Mouse (Mus musculus) limb, embryonic 14.5 days (tissue): Measurements from ENCODE around the gene Chn1. TPM values are rescaled to one million over a fixed set of nuclear protein-coding genes. Genes with fewer than 3 reads are reported as not detected.

Experiments used
- ATAC-seq: fragments of 200-750 bp; cut with Nextera tagmentation; 2 replicates; pipeline ENCODE4 v1.8.0; 2017; ENCODE audit warnings: low read depth, moderate number of reproducible peaks, moderate TSS enrichment; ENCODE audit not compliant: low FRiP score
- DNase-seq: peaks from one replicate; pipeline ENCODE4 v3.0.0-alpha.2; 2015; ENCODE audit warnings: low spot score
- H3K27ac ChIP-seq: fragments of 300-500 bp; sonication (generic); replicated peaks from 2 replicates; pipeline ENCODE4 v1.5.1; 2014; ENCODE audit warnings: low read depth, mild to moderate bottlenecking, low read length, moderate library complexity, mixed read lengths
- H3K27me3 ChIP-seq: fragments of 300-500 bp; sonication (generic); 2 replicates; pipeline ENCODE4 v1.6.1; 2014; ENCODE audit warnings: low read length, mixed read lengths; ENCODE audit not compliant: control insufficient read depth, insufficient read depth
- H3K36me3 ChIP-seq: fragments of 300-500 bp; sonication (generic); 2 replicates; pipeline ENCODE4 v1.6.1; 2014; ENCODE audit warnings: mild to moderate bottlenecking, low read length, moderate library complexity, mixed read lengths; ENCODE audit not compliant: control insufficient read depth, insufficient read depth
- H3K4me1 ChIP-seq: fragments of 300-500 bp; sonication (generic); 2 replicates; pipeline ENCODE4 v1.6.1; 2014; ENCODE audit warnings: antibody characterized with exemption, low read length, mixed read lengths; ENCODE audit not compliant: control insufficient read depth, insufficient read depth
- H3K4me2 ChIP-seq: fragments of 300-500 bp; sonication (generic); replicated peaks from 2 replicates; pipeline ENCODE4 v1.6.1; 2014; ENCODE audit warnings: low read depth, mild to moderate bottlenecking, low read length, moderate library complexity; ENCODE audit not compliant: severe bottlenecking
- H3K4me3 ChIP-seq: fragments of 300-500 bp; sonication (generic); replicated peaks from 2 replicates; pipeline ENCODE4 v1.5.1; 2014; ENCODE audit warnings: low read length
- H3K9ac ChIP-seq: fragments of 300-500 bp; sonication (generic); 2 replicates; pipeline ENCODE4 v1.6.1; 2014; ENCODE audit warnings: mild to moderate bottlenecking, low read depth, low read length, moderate library complexity; ENCODE audit not compliant: severe bottlenecking
- H3K9me3 ChIP-seq: fragments of 300-500 bp; sonication (generic); 2 replicates; pipeline ENCODE4 v1.6.1; 2016; ENCODE audit warnings: low read length; ENCODE audit not compliant: control insufficient read depth
- POLR2A ChIP-seq: fragments of 200-500 bp; IDR thresholded peaks from 2 replicates; pipeline ENCODE4 v1.8.0; 2012; ENCODE audit warnings: inconsistent platforms, mild to moderate bottlenecking, moderate library complexity, borderline replicate concordance; ENCODE audit not compliant: insufficient read depth, insufficient read length; ENCODE audit errors: extremely low read depth
- WGBS: fragments of 180-500 bp; shearing (Covaris S2); extraction: QIAGEN DNeasy Blood & Tissue Kit; methylation state at CpG from one replicate; pipeline ENCODE4 v1.1.7; 2014; 5-methylcytosine and 5-hydroxymethylcytosine counted together
- polyA plus RNA-seq, 2 experiments: library from polyadenylated mRNA; depleted of rRNA in 1 of 2; stranded (reverse) in 1 of 2; unstranded in 1 of 2; fragments of >200 nt; fragmentation: Nextera tagmentation in 1 of 2; extraction: Ambion mirVana in 1 of 2; gene quantifications; 2 replicates each; pipeline versions ENCODE4 v1.2.1 to v1.2.3; 2012 to 2014

Chn1 gene
- polyA plus RNA-seq, 2 experiments = 29.3 to 47.8 TPM

DNA sequence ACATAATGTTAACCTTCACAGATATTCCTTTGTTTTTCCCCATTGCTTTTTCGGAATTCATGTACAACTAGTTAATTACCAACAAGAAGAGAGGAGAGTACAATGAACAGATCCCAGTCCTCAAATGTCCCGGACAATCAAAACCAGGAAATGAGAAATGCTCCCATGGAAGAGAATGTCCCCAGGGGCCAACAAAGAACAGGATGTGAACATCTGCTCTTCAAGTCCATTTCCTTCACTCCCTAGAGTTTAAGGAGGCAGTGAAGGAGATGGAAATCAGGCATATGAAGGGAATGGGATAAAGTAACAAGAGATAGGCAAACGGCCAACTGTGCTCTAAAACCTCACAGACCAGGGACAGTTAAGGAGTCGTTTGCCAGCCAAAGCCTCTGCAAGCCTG is 53.3 kb downstream of the Chn1 start:
- Histone ChIP-seq H3K27me3 (no peaks in the 10 kb centered on the region), H3K36me3 (no peaks in the 10 kb centered on the region), H3K4me3 (no peak overlapping the region), H3K4me2 (no peak overlapping the region), H3K9ac (no peak overlapping the region), H3K4me1 (peaks cover 12% of the 10 kb centered on the region), H3K9me3 (no peaks in the 10 kb centered on the region), H3K27ac (no peak overlapping the region)
- no peak for TF ChIP-seq POLR2A
- DNase-seq (peak; percentile 58), ATAC-seq (no peak)
- WGBS = 13% methylated on average over 4 of the region's 4 CpGs

- Histone ChIP-seq H3K9ac (no peak overlapping the region), H3K4me3 (no peak overlapping the region), H3K4me2 (no peak overlapping the region), H3K4me1 (no peaks in the 10 kb centered on the region), H3K36me3 (no peaks in the 10 kb centered on the region), H3K9me3 (no peaks in the 10 kb centered on the region), H3K27ac (no peak overlapping the region), H3K27me3 (no peaks in the 10 kb centered on the region)
- ATAC-seq (no peak), DNase-seq (no peak)
- TF ChIP-seq POLR2A = no peak
These were observed 62.7 kb downstream of the Chn1 start for GRCm38 (mm10) chr2:73712481-73712880.

- no peak overlapping the region for H3K27ac ChIP-seq
- H3K4me1 ChIP-seq = 0 out of 2 replicates have a peak, but pooled peaks cover 3% of the 10 kb centered on the region
- no peaks in the 10 kb centered on the region for H3K9me3 ChIP-seq
- H3K4me3 ChIP-seq = no peak overlapping the region
- no peak for TF ChIP-seq POLR2A
- no peaks in the 10 kb centered on the region for H3K36me3 ChIP-seq
- ATAC-seq (no peak), DNase-seq (no peak)
- H3K9ac ChIP-seq = no peak overlapping the region
- no peaks in the 10 kb centered on the region for H3K27me3 ChIP-seq
- no peak overlapping the region for H3K4me2 ChIP-seq
- 63% methylated on average over 4 of the region's 4 CpGs for WGBS
These were observed 82.1 kb downstream of the Chn1 start for GRCm38 (mm10) chr2:73693045-73693444.

- no peak for ATAC-seq
- Histone ChIP-seq H3K27ac (peak overlapping the region; percentile 21), H3K9ac (no peak overlapping the region), H3K4me3 (no peak overlapping the region), H3K27me3 (no peaks in the 10 kb centered on the region), H3K36me3 (no peaks in the 10 kb centered on the region), H3K4me2 (no peak overlapping the region), H3K4me1 (0 out of 2 replicates have a peak, but pooled peaks cover 3% of the 10 kb centered on the region), H3K9me3 (no peaks in the 10 kb centered on the region)
- no peak for DNase-seq
- TF ChIP-seq POLR2A = no peak
- WGBS = 58% methylated on average over 6 of the region's 6 CpGs
These were observed 84.2 kb downstream of the Chn1 start for GRCm38 (mm10) chr2:73690783-73691604.

GRCm38 (mm10) chr2:73682500-73682899 is 92.6 kb downstream of the Chn1 start:
- Histone ChIP-seq H3K4me3 (no peak overlapping the region), H3K9me3 (no peaks in the 10 kb centered on the region), H3K27ac (no peak overlapping the region), H3K4me1 (no peaks in the 10 kb centered on the region), H3K36me3 (no peaks in the 10 kb centered on the region), H3K9ac (no peak overlapping the region), H3K4me2 (no peak overlapping the region), H3K27me3 (no peaks in the 10 kb centered on the region)
- no peak for DNase-seq
- no peak for TF ChIP-seq POLR2A
- ATAC-seq = no peak
- 13% methylated on average over 1 of the region's 1 CpGs for WGBS
